Mouse (Mus musculus) erythroid progenitor cell, adult 5-6 weeks (primary cell): ENCODE data around the gene Cldn5. TPM values are rescaled to one million over a fixed set of nuclear protein-coding genes. Genes with fewer than 3 reads are reported as not detected.
A peak's percentile ranks its signal among the peaks of the same experiment; 100 is the strongest.

Experiments
- ATAC-seq: replicated peaks from 2 replicates; pipeline ENCODE4 v1.8.0; 2016; ENCODE audit warnings: moderate number of reproducible peaks, mild to moderate bottlenecking, moderate TSS enrichment, inconsistent platforms; ENCODE audit not compliant: poor library complexity, low FRiP score, severe bottlenecking
- total RNA-seq, 2 experiments: library from RNA; stranded (forward) in 1 of 2; stranded (reverse) in 1 of 2; fragments of 150-400 nt in 1 of 2; fragments of 186-747, 209-891 nt in 1 of 2; gene quantifications; 2 replicates each; pipeline versions ENCODE4 v1.2.3 to v1.2.4; 2015 to 2017; ENCODE audit warnings: low replicate concordance in 2 of 2

The Cldn5 gene
- total RNA-seq, 2 experiments from 2014 or later: not detected

- ATAC-seq: no peak
Observed at GRCm38 (mm10) chr16:18781810-18782209, 5.2 kb downstream of the Cldn5 start.

- peak; percentile 59 for ATAC-seq
Observed at GRCm38 (mm10) chr16:18785025-18785424, 8.4 kb downstream of the Cldn5 start.

- peak; percentile 80 for ATAC-seq
Observed at GRCm38 (mm10) chr16:18785485-18785884, 8.8 kb downstream of the Cldn5 start.

- no peak for ATAC-seq
Observed at GRCm38 (mm10) chr16:18786652-18787051, 10.0 kb downstream of the Cldn5 start.

- ATAC-seq: no peak
Observed at GRCm38 (mm10) chr16:18788627-18789406, 12.2 kb downstream of the Cldn5 start.

DNA sequence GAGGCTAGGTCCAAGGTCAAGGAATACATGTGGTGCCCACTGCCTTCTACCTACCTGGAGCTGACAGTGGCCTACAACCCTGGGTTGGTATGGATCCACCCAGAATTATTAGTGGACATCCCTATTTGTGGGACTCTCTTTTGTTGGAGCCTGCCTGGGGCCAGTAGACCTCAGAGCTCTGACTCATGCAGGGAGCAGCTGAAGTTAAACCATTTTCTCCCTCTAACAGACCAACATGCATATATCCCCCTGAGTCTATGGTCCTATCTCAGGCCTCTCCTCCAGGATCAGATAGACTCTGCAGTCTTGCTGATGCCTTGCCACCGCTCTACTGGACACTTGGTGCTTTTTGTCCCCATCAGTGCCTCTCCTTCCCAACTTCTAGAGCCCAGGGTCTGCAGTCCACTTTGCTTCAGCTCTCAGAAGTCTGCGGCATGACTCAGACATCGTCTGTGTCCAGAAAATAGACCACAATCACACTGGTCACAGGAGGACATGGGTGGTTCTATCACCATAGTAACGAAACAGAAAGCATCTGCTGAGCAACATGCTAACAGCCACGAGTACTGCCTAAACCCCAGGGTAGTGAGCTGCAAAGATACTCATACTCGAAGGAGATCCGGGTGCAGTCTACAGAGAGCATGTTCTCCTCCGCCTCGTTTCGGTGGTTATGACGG, 18.7 kb downstream of the Cldn5 start:
- no peak for ATAC-seq

- ATAC-seq: no peak
Observed at GRCm38 (mm10) chr16:18796645-18797044, 20.0 kb downstream of the Cldn5 start.

GRCm38 (mm10) chr16:18798151-18798550, 21.5 kb downstream of the Cldn5 start:
- no peak for ATAC-seq

- ATAC-seq: no peak
Observed at GRCm38 (mm10) chr16:18798841-18799240, 22.2 kb downstream of the Cldn5 start.

DNA sequence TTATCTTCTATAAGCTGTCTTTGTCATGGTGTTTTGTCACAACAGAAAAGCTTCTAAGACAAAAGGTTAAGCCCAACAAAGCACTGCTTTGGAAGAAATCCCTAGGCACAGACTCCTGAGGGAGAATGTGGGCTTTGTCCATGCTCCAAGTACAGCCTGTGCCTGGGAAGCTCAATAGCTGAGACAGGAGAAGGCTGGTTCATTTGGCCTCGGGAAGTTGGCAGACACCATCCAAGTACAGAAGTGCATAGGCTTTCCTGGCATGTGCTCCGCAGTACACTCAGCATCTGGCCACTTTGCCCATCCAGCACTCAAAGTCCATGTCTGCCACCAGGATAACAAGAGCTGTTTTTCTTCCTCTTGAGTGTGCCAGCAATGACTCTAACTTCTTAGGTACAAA, 29.1 kb downstream of the Cldn5 start:
- no peak for ATAC-seq

DNA sequence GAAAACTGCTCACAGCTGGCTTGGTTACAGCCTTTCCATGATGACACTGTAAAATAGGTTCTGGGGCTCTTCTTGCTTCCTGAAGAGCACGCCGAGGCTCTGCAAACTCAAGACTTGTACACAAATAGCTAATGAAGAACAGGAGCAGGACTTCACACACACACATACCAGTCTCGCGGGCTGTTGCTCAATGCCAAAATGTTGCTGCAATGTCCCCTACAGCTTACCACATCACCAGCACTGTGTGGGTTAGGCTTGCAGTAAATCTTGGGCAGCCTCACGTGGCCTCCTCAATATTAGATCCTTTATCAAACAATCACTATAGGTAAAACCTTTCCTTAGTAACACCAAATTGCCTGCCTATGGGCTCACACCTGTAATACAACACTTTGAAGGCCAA, 32.4 kb downstream of the Cldn5 start:
- ATAC-seq: no peak

- peak; percentile 40 for ATAC-seq
Observed at GRCm38 (mm10) chr16:18811032-18811431, 34.4 kb downstream of the Cldn5 start.

DNA sequence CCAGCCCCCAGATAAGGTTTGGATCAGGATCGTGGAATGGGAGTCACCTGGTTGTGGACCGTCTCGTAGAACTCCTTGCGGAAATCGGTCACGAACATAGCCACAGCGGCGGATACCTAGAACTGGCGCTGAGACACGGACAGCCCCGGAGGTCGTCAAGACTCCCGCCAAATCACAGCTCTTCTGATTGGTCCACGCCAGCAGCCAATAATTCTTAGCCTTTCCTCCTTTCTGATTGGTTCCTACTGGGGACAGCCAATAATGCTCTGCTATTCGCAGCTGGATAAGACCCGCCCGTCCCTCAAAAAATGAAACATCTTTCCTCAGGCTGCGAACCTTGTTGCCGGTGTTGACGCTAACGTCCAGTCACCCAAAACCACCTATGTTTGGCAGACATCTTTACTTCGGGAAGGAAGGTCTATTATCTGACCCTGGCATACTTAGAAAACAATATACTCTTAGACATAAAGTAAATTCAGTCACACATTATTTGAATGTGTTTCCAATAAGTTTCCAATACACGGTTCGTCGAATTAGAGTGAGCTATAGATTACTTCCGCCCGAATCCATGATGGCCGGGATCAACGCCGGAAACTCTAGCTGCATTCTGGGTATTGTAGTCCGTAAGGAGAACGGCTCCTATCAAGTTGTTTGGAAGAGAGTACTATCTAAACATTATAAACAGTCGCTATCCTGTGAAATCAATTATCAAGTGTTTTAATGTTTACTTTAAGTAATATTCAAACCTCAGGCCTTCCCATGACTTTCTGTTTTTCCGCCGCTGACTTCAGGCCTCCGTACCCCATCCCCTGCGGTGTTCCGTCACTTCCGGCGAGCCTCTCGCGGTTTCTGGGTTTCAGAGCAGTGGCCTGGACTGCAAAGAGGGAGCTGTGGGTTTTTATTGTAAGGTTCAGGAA, 35.1 kb downstream of the Cldn5 start, which contains the start of the genes Ufd1 and Cdc45:
TSS of gene Ufd1 (plus strand) at position 312 of the 917 bp plus-strand sequence.
TSS of gene Cdc45 (minus strand) at position 520 of the 917 bp plus-strand sequence.
- ATAC-seq: peak; percentile 90

- peak; percentile 54 for ATAC-seq
Observed at GRCm38 (mm10) chr16:18812385-18812910, 35.8 kb downstream of the Cldn5 start.

DNA sequence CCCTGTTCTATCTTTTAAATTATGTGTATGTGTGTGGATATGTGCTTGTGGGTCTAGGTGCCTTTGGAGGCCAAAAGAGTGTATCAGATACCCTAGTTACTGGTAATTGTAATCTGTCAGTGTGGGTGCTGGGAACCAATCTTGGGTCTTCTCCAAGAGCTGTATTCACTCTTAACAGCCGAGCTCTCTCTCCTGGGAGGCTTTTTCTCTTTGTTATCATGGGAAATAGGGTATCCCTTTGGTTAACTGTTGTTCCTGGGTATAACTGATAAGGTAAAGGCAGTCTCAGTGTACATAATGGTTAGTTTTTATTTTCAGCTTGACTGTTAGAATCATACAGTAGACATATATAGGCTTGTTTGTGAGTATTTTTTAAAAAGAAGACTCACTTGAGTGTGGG, 45.7 kb downstream of the Cldn5 start:
- ATAC-seq: no peak

- no peak for ATAC-seq
Observed at GRCm38 (mm10) chr16:18822925-18823324, 46.3 kb downstream of the Cldn5 start.
